Mouse (Mus musculus) midbrain, embryonic 11.5 days (tissue): ENCODE results near the gene Fam19a5. TPM values are rescaled to one million over a fixed set of nuclear protein-coding genes. Genes with fewer than 3 reads are reported as not detected.

ENCODE experiments used
- ATAC-seq: fragments of 200-750 bp; cut with Nextera tagmentation; 2 replicates; pipeline ENCODE4 v1.8.0; 2017; ENCODE audit warnings: moderate TSS enrichment, moderate library complexity; ENCODE audit not compliant: low FRiP score
- DNase-seq: peaks from one replicate; pipeline ENCODE4 v3.0.0; 2015; ENCODE audit warnings: low spot score; ENCODE audit errors: missing footprints
- H3K27ac ChIP-seq: fragments of 300-500 bp; sonication (generic); 2 replicates; pipeline ENCODE4 v1.5.1; 2014; ENCODE audit warnings: low read depth, low read length
- H3K27me3 ChIP-seq: fragments of 300-500 bp; sonication (generic); 2 replicates; pipeline ENCODE4 v1.6.1; 2014; ENCODE audit warnings: mild to moderate bottlenecking, low read length, moderate library complexity, mixed read lengths; ENCODE audit not compliant: control insufficient read depth, insufficient read depth
- H3K36me3 ChIP-seq: fragments of 300-500 bp; sonication (generic); 2 replicates; pipeline ENCODE4 v1.6.1; 2014; ENCODE audit warnings: mild to moderate bottlenecking, low read length, moderate library complexity, mixed read lengths; ENCODE audit not compliant: control insufficient read depth, insufficient read depth
- H3K4me1 ChIP-seq: fragments of 300-500 bp; sonication (generic); 2 replicates; pipeline ENCODE4 v1.6.1; 2014; ENCODE audit warnings: low read length; ENCODE audit not compliant: control insufficient read depth, insufficient read depth
- H3K4me2 ChIP-seq: fragments of 300-500 bp; sonication (generic); 2 replicates; pipeline ENCODE4 v1.6.1; 2014; ENCODE audit warnings: mild to moderate bottlenecking, moderate library complexity
- H3K4me3 ChIP-seq: fragments of 300-500 bp; sonication (generic); 2 replicates; pipeline ENCODE4 v1.5.1; 2014; ENCODE audit warnings: low read depth, low read length
- H3K9ac ChIP-seq: fragments of 300-500 bp; sonication (generic); 2 replicates; pipeline ENCODE4 v1.6.1; 2014; ENCODE audit warnings: low read length
- H3K9me3 ChIP-seq: fragments of 300-500 bp; sonication (generic); 2 replicates; pipeline ENCODE4 v1.6.1; 2016; ENCODE audit warnings: low read length; ENCODE audit not compliant: control insufficient read depth
- WGBS: fragments of 180-500 bp; shearing (Covaris S2); extraction: QIAGEN DNeasy Blood & Tissue Kit; methylation state at CpG from one replicate; pipeline ENCODE4 v1.1.7; 2014; 5-methylcytosine and 5-hydroxymethylcytosine counted together
- polyA plus RNA-seq: library from polyadenylated mRNA; unstranded; fragments of >200 nt; fragmentation: Nextera tagmentation; extraction: Ambion mirVana; gene quantifications from 2 replicates; pipeline ENCODE4 v1.2.1, GENCODE M21; 2014

Gene Fam19a5
- polyA plus RNA-seq, 1 experiment from 2014 or later, result 5.8 TPM

DNA sequence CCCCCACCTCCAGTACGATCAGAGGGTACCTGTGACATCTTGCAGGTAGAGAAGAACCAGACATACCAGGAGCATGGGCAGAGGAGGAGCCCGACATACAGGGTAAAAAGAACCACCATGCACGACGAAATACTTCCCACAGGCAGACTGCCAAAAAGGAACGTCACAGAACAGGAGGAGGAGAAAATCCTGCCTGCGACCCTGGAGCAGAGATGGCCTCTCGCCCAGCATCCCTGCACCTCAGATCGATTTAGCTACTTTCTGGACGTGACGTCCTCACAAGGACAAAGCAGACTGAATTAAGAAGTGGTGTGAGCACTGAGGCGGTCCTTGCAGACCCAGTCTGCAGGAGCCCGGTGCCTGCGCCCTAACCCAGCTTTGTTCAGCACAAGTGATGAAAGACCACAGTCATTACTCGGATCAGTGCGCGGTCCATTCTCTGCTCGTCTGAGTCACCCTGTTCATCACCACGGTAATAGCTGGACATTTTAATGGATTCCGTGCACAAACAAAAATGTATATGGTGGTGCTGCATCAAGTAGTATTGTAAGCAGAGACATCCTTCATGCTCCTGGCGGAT lies 182.6 kb downstream of the Fam19a5 start:
- no peak overlapping the region for H3K4me2 ChIP-seq
- no peak for DNase-seq
- no peaks in the 10 kb centered on the region for H3K9me3 ChIP-seq
- no peaks in the 10 kb centered on the region for H3K36me3 ChIP-seq
- H3K27ac ChIP-seq, result no peak overlapping the region
- H3K9ac ChIP-seq, result no peak overlapping the region
- WGBS, result 83% methylated on average over 20 of the region's 20 CpGs
- no peaks in the 10 kb centered on the region for H3K27me3 ChIP-seq
- no peaks in the 10 kb centered on the region; the same call in 1 of the 2 replicates for H3K4me1 ChIP-seq
- no peak overlapping the region for H3K4me3 ChIP-seq
- ATAC-seq, result no peak

DNA sequence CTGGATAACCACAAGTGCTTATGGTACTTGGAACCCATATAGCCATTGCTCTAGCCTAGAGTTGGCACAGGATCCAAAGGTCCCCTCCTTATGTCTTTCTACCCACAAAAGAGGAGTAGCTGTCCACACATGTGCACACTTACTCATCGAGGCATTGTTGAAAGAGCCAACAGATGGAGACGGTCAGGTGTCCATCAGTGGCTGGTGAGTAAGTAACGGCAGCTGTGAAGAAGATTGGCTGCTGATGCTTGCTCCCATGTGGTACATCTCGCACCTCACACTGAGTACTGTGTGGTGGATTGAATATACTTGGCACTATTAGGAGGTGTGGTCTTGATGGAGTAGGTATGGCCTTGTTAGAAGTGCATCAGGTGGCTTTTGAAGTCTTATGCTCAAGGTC lies 192.2 kb downstream of the Fam19a5 start:
- H3K4me1 ChIP-seq, result no peaks in the 10 kb centered on the region
- H3K36me3 ChIP-seq, result no peaks in the 10 kb centered on the region
- 90% methylated on average over 4 of the region's 4 CpGs for WGBS
- no peak for ATAC-seq
- no peak overlapping the region for H3K4me3 ChIP-seq
- no peak for DNase-seq
- no peak overlapping the region for H3K27ac ChIP-seq
- no peaks in the 10 kb centered on the region for H3K9me3 ChIP-seq
- H3K27me3 ChIP-seq, result no peaks in the 10 kb centered on the region
- H3K4me2 ChIP-seq, result no peak overlapping the region
- H3K9ac ChIP-seq, result no peak overlapping the region

DNA sequence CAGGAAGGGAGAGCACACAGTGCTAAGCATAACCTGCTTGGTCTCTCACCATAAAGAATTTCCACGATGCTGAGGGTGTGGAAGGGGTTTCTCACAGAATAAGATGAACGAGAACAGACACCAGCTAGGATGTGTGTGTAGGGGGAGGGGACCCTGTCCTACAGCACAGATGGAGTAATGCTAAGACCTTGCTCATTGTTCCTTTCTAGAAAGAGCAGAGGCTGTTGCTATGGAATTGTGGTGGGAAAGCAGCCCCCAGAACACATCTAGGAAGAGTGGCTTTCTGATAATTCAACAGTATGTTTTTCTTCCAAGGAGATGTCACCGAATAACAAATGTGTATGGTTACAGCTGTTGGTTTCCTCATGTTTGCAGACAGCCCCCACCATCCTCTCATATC lies 211.4 kb downstream of the Fam19a5 start:
- Histone ChIP-seq H3K36me3 (no peaks in the 10 kb centered on the region), H3K4me1 (no peaks in the 10 kb centered on the region), H3K27ac (no peak overlapping the region), H3K9me3 (no peaks in the 10 kb centered on the region), H3K9ac (no peak overlapping the region), H3K4me3 (no peak overlapping the region), H3K27me3 (no peaks in the 10 kb centered on the region), H3K4me2 (no peak overlapping the region)
- no peak for ATAC-seq
- DNase-seq, result no peak
- 84% methylated on average over 3 of the region's 3 CpGs for WGBS

DNA sequence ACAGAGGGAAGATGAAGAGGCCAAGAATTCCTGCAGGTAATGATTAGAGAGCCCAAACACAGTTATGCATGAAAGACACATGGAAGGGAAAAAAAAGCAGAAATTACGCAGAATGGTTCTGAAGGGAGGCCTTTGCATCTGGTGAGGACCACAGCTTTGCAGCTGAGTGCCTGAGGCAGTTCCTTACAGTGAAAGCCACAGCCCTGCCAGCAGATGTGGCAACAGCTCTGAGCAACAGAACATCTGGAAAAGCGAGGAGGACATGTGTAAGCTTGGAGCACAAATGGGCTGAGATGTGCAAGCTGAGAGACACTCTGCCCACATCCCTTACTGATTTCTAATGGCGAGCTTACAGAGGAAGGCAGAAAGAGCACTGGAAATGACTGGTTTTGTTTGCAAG lies 221.8 kb downstream of the Fam19a5 start:
- ATAC-seq (no peak), DNase-seq (no peak)
- Histone ChIP-seq H3K4me3 (no peak overlapping the region), H3K4me2 (no peak overlapping the region), H3K9ac (no peak overlapping the region), H3K27me3 (no peaks in the 10 kb centered on the region), H3K9me3 (peaks cover 5% of the 10 kb centered on the region; the same call in 1 of the 2 replicates), H3K4me1 (no peaks in the 10 kb centered on the region), H3K36me3 (no peaks in the 10 kb centered on the region), H3K27ac (no peak overlapping the region)
- 94% methylated on average over 3 of the region's 3 CpGs for WGBS

DNA sequence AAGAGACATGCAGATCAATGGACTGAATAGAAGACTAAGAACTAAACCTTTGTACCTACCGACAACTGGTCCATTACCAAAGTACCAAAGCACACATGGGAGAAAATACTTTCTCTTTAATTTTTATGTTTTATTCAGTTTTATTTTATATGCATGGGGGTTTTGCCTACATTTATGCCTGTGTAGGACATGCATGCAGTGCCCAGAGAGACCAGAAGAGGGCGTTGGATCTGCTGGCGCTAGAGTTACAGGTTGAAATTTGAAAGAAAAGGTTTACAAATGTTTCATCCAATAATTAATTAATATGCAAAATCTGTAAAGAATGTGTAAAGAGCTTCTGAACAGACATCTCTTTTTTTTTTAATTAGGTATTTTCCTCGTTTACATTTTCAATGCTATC lies 229.9 kb downstream of the Fam19a5 start:
- H3K4me1 ChIP-seq, result no peaks in the 10 kb centered on the region
- ATAC-seq (no peak), DNase-seq (no peak)
- no peaks in the 10 kb centered on the region for H3K27me3 ChIP-seq
- H3K9me3 ChIP-seq, result peaks cover under 1% of the 10 kb centered on the region; the same call in 1 of the 2 replicates
- no peak overlapping the region for H3K4me2 ChIP-seq
- no peak overlapping the region for H3K27ac ChIP-seq
- 70% methylated on average over 4 of the region's 4 CpGs for WGBS
- no peak overlapping the region for H3K9ac ChIP-seq
- H3K36me3 ChIP-seq, result no peaks in the 10 kb centered on the region
- H3K4me3 ChIP-seq, result no peak overlapping the region

DNA sequence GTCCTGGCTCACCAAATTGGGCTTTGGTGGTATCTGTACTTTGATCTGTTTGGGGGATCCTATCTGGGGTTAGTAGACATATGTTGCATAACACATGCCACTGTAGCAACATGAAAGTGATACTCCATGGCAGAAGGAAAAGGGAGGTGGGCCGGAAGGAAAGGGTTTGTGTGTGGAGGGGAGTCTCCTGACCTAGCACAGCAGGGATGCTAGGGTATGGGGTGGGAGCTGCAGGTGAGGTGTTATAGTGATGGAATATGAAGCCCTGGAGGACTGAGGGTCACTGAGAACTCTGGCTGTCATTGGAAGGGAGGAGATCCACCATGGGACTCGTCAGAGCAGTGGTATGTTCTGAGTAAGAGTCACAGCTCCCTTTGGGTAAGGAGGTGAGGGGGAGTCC lies 239.2 kb downstream of the Fam19a5 start:
- Histone ChIP-seq H3K27ac (no peak overlapping the region), H3K9me3 (no peaks in the 10 kb centered on the region), H3K4me1 (no peaks in the 10 kb centered on the region), H3K4me3 (no peak overlapping the region), H3K9ac (no peak overlapping the region), H3K27me3 (no peaks in the 10 kb centered on the region), H3K36me3 (no peaks in the 10 kb centered on the region), H3K4me2 (no peak overlapping the region)
- ATAC-seq, result no peak
- 81% methylated on average over 2 of the region's 2 CpGs for WGBS
- DNase-seq, result no peak

DNA sequence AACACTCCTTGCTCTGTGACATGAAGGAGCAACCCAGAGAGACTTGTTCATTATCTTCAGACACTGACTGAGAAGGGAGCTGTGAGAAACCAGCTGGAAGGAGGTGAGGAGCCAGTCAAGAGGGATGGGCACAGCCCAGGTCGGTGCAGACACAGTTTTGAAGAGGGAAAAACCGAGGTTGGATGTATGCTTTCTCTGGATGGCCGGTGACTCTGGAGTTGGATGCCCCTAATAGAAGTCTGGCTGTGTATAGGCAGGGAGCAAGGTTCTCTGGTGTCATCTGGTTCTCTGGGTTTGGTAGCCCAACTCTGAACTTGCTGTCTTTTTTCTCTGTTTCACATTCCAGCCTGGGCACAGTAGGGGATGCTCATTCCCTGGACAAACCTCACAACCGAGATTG lies 245.6 kb downstream of the Fam19a5 start:
- 74% methylated on average over 4 of the region's 4 CpGs for WGBS
- H3K9me3 ChIP-seq, result no peaks in the 10 kb centered on the region
- no peak overlapping the region for H3K27ac ChIP-seq
- H3K9ac ChIP-seq, result no peak overlapping the region
- no peak for ATAC-seq
- no peaks in the 10 kb centered on the region for H3K4me1 ChIP-seq
- H3K4me2 ChIP-seq, result no peak overlapping the region
- no peaks in the 10 kb centered on the region for H3K36me3 ChIP-seq
- no peak for DNase-seq
- H3K27me3 ChIP-seq, result no peaks in the 10 kb centered on the region
- no peak overlapping the region for H3K4me3 ChIP-seq

DNA sequence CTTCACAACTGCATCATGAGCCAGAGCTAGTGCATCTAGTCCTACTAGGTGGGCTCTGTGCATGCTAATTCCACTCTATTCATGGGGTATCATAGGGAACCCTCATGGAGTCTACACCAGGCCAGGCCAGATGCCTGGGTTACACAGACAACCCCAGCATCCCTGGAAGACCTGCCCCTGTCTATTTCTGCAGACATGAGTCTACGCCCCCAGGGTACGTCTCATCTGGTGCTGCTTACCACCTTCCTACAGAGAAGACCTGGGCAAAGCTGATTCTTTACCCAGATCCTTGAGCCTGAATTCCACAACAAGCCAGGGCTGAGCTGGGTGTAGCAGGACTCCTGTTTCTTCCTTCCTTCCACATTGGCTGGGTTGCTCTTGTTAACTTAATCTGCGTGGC lies 249.6 kb downstream of the Fam19a5 start:
- Histone ChIP-seq H3K4me2 (no peak overlapping the region), H3K9ac (no peak overlapping the region), H3K36me3 (no peaks in the 10 kb centered on the region), H3K9me3 (no peaks in the 10 kb centered on the region), H3K27me3 (no peaks in the 10 kb centered on the region), H3K4me3 (no peak overlapping the region), H3K27ac (no peak overlapping the region), H3K4me1 (no peaks in the 10 kb centered on the region)
- ATAC-seq (no peak), DNase-seq (no peak)
- WGBS, result 94% methylated on average over 3 of the region's 3 CpGs

DNA sequence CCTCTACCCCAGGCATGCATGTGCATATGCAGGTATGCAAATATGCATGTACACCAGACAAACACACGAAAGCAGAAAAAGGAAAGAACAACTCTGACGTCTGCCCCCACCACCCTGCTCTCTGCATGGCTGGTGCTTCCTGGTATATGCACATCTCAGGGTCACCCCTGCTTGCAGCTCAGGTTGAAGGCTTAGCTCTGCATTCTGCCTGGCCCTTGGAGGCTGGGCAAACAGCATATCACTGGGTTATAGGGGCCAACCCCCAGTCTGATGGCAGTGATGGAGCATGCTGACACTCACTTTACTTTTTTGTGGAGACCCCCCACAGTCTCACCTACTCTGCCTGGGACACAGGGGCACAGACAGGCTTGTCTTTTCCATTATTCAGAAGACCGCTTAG lies 252.5 kb downstream of the Fam19a5 start:
- no peak for DNase-seq
- ATAC-seq, result no peak
- H3K4me2 ChIP-seq, result no peak overlapping the region
- no peak overlapping the region for H3K9ac ChIP-seq
- no peaks in the 10 kb centered on the region for H3K4me1 ChIP-seq
- H3K9me3 ChIP-seq, result no peaks in the 10 kb centered on the region
- 79% methylated on average over 3 of the region's 3 CpGs for WGBS
- no peaks in the 10 kb centered on the region for H3K27me3 ChIP-seq
- H3K36me3 ChIP-seq, result no peaks in the 10 kb centered on the region
- no peak overlapping the region for H3K27ac ChIP-seq
- no peak overlapping the region for H3K4me3 ChIP-seq
